Mouse (Mus musculus) adrenal gland, adult 8-10 months (tissue): Measurements from ENCODE around the gene Brk1. TPM values are rescaled to one million over a fixed set of nuclear protein-coding genes. Genes with fewer than 3 reads are reported as not detected.

ENCODE experiments used
- DNase-seq: peaks from one replicate; pipeline ENCODE4 v3.0.0; 2022
- total RNA-seq, 4 experiments: library from RNA; stranded (reverse); gene quantifications; 2 replicates each; pipeline ENCODE4 v1.2.4; 2022

Gene Brk1
- 100 to 1,000 TPM; 180 to 239 (median 200) TPM for total RNA-seq

DNA sequence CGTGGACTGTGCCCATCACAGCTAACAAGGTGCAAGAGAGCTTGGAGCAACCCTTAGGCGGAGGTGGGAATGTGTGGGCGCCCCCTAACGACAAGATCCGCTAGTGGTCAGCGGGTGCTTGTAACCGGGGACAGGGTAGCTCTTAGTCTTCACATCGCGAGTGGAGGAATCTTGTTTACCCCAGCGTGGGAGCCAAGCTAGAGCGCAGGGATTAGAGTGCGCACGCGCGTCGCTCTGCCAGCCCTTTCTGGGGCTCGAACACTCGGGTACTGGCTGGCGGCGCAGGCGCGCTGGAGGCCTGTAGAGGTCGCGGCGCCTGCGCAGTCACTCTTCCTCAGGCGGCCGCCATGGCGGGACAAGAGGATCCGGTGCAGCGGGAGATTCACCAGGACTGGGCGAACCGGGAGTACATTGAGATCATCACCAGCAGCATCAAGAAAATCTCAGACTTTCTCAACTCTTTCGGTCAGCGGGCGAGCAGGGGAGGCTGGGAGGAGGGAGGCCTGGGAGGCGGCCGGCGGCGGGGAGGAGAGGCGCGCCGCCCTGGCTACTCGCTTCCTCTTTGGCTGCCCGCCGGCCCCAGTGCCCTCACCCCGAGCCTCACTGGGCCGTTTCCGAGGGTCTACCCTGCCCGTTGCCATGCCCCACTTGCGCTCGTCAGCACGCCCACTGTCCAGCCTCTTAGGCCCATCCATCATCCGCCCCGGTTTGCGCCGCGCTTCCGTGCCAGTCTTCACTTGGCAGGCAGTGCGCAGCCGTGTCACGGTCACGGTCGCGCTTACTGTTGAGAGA lies at the start of gene Brk1:
Gene Brk1, plus strand, starts transcription at position 341 of the 792 bp plus-strand sequence.
- DNase-seq = peak; percentile 85

DNA sequence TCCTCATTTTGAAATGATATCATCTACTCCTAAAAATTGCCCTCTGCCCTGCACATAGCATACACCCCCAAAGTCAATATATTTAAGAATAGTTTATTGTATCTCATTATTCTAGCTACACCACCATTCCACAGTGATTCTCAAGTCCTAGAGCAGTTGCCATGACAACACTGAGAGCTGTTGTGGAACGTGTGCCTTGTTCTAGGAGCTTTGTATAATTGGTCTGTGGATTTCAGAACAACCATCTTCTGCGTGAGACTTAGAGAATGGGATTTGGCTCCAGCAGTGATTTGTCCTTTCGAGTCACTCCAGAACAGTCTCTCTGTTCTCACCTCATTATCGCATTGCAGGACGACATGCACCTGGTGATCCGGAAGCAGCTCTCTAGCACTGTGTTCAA lies 44.8 kb upstream of the Brk1 start:
- no peak for DNase-seq

- DNase-seq = no peak
Observed at GRCm38 (mm10) chr6:113564557-113564956, 40.0 kb upstream of the Brk1 start.

DNA sequence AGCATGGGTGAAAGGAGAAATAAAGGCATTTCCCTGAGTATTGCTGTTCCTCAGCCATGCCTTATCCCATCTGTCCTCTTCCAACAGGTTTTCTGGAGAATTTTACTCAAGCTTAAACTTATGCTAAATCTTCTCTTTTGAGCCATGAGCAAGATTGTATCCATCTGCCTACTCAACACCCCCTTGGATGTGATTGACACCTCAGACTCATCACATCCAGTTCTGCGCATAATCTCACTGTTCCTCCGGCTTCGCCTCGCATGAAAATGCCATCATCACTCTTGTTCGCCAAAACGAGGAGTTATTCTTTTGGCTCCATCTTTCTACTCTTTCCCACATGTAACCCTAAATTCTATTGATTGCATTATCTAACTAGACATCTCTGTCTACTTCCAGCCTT lies 28.5 kb upstream of the Brk1 start:
- no peak for DNase-seq

DNA sequence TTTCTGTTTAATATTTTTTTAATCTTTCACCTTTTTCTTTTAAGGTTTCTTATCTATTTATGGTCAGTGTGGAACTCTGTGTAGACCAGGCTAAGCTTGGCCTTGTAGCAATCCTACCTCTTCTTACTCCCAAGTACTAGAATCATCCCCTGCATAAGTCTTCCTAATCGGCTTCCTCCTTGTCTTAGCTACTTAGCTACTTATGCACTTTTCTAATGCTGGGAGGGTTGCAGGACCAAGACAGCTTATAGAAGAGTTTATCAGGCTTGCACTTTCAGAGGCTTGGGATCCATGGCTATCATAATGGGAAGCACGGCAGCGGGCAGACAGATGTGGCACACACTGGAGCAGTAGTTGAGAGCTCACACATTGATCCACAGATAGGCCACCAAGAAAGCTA lies 25.3 kb upstream of the Brk1 start:
- no peak for DNase-seq

DNA sequence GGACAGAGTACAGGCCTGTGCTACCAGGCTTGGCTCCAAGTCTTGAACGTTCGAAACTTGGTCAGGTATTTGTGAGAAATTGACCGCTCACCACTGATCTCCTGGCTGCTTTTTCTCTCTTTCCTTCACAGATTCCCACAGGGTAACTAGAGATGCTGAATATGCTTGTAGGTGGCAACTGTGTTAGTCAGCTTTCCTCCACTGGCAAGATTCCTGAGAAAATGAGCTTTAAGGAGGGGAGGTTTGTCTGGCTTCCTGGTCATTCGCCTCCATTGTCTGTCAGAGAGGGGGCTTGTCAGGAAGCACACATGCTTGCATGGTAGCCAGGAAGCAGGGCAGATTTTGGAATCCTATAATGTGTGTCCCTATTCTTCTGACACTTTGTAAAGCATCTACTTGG lies 21.5 kb upstream of the Brk1 start:
- no peak for DNase-seq

DNA sequence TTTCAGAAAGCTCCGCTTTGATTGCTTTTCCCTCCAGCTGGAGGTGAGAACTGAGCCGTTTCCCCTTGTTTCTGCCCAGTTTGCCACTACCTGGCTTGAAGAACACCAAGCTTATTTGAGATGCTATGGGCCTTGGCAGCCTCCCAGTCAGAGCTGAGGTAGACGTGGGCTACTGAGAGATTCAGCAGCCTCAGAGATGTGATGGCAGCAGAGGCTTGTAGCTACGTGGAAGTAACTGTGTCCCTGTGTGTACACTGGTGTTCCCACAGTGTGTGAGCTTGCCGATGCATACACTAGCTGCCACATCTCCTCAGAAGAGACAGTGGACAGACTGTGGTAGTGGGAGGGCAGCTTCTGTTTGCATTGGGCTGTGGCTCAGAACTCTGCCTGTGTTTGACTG lies 19.5 kb upstream of the Brk1 start:
- no peak for DNase-seq

- DNase-seq = peak; percentile 61
Observed at GRCm38 (mm10) chr6:113586466-113587183, 17.9 kb upstream of the Brk1 start.

- DNase-seq = no peak
Observed at GRCm38 (mm10) chr6:113592637-113593036, 11.9 kb upstream of the Brk1 start.

- no peak for DNase-seq
Observed at GRCm38 (mm10) chr6:113597945-113598344, 6.6 kb upstream of the Brk1 start.

- peak; percentile 87 for DNase-seq
Observed at GRCm38 (mm10) chr6:113599833-113600232, 4.7 kb upstream of the Brk1 start.

GRCm38 (mm10) chr6:113600543-113601139 lies 3.9 kb upstream of the Brk1 start, which contains the start of gene Fancd2os:
Gene Fancd2os (minus strand): TSS chr6:113600715.
- no peak for DNase-seq

- no peak for DNase-seq
Observed at GRCm38 (mm10) chr6:113602821-113603220, 1.8 kb upstream of the Brk1 start.

DNA sequence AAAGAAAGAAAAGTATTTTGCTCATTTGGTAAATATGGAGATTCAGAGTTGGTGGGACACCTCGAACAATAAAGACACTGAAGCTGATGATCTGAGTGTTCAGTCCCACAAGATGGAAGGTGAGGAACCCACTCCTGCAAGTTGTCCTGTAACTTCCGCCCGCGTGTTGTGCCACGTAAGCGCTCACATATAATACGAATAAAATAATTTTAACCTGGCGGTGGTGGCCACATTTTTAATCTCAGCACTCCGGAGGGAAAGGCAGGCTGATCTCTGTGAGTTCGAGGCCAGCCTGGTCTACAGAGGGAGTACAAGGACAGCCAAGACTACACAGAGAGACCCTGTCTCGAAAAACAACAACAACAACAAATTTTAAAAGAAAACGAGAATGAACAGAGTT lies 579 bp upstream of the Brk1 start:
- no peak for DNase-seq

DNA sequence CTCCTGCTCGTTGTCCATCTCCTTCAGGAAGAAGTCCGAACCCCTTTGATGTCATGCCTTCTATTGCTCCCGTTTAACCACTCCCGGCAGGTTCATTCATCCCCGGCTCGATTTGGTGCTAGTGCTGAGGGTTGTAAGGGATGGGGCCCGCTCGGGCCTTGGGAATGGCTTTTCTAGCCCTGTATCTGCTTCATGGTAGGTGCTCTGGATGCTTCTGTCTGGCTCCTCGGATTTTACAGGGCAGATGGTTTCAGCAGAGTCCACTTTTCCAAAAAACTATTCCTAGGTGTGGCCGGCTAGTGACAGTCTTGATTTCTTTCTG lies 613 bp downstream of the Brk1 start:
- DNase-seq = no peak

DNA sequence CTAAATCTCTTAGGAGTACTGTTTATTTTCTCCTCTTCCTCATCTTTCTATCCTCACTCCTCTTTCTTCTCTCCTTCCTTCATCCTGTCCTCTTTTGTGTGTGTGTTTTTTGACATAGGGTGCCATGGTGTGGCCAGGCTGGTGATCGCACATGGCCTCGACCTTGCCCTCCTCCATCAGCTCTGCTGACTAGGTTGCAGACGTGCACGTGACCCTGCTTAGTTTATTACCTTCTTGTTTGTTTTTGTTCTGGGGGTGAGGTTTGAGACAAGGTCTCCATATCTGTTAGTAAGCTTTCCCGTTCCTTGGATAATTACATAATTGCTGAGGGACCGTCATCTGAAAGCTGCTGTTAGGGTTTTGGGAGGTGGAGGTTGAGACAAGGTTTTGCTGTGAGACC lies 4.3 kb downstream of the Brk1 start:
- DNase-seq = peak; percentile 54

- DNase-seq = no peak
Observed at GRCm38 (mm10) chr6:113609293-113609692, 4.7 kb downstream of the Brk1 start.

GRCm38 (mm10) chr6:113612258-113612969 lies 7.8 kb downstream of the Brk1 start:
- no peak for DNase-seq

DNA sequence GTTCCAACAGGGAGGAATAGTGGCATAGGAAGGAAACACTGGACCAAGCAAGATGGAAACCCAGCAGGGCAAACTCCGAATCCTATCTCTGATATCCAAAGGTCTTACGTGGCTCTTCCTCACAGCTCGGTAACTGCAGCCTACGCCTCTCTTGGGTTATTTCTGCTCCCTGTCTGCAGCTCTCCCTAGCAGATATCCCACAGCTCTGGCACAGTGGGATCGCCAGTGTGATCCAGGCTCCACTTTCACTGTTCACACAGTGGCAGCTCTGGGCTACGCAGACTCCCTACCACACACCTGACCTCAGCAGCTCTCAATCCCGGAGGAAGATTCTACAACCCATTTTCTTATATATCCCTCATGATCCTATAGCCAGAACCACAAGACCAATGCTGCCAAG lies 9.6 kb downstream of the Brk1 start:
- no peak for DNase-seq

- DNase-seq = no peak
Observed at GRCm38 (mm10) chr6:113614997-113615396, 10.4 kb downstream of the Brk1 start.

DNA sequence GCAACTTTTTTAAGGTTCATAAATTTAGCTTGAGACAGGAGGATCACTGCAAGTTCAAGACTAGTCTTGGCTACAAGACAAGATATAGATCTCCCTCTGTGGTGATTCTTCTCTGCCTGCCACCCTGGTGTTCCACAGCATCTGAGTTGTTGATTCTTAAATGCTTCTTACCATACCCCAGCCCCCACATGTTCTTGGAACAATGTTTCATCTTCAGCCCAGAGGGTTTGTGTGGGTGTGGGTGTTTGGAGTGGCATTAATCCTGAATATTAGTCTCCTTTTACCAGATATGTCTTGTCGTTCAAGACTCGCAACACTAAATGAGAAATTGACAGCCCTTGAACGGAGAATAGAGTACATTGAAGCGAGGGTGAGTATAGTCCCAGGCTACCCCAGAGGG lies 10.9 kb downstream of the Brk1 start:
- no peak for DNase-seq

GRCm38 (mm10) chr6:113623386-113623785 lies 18.8 kb downstream of the Brk1 start:
- no peak for DNase-seq
